Mouse (Mus musculus) stomach, postnatal 0 days (tissue): Measurements from ENCODE around the gene Pithd1.

ENCODE experiments used
- CTCF ChIP-seq: IDR thresholded peaks from 2 replicates; pipeline ENCODE4 v1.5.1; 2016; ENCODE audit warnings: antibody characterized with exemption, low read depth, mild to moderate bottlenecking, moderate library complexity
- EP300 ChIP-seq: optimal IDR thresholded peaks from 2 replicates; pipeline ENCODE3; 2016; ENCODE audit warnings: antibody characterized with exemption

GRCm38 (mm10) chr4:135949911-135950310 lies 37.2 kb downstream of the Pithd1 start:
- TF ChIP-seq CTCF (no peak), EP300 (no peak)
